Mouse (Mus musculus): ENCODE measurements around the gene 4933405L10Rik. TPM values are rescaled to one million over a fixed set of nuclear protein-coding genes. Genes with fewer than 3 reads are reported as not detected.
A peak's percentile ranks its signal among the peaks of the same experiment; 100 is the strongest.

4933405L10Rik gene
- total RNA-seq, 2 experiments from 2014 or later, result not detected

DNA sequence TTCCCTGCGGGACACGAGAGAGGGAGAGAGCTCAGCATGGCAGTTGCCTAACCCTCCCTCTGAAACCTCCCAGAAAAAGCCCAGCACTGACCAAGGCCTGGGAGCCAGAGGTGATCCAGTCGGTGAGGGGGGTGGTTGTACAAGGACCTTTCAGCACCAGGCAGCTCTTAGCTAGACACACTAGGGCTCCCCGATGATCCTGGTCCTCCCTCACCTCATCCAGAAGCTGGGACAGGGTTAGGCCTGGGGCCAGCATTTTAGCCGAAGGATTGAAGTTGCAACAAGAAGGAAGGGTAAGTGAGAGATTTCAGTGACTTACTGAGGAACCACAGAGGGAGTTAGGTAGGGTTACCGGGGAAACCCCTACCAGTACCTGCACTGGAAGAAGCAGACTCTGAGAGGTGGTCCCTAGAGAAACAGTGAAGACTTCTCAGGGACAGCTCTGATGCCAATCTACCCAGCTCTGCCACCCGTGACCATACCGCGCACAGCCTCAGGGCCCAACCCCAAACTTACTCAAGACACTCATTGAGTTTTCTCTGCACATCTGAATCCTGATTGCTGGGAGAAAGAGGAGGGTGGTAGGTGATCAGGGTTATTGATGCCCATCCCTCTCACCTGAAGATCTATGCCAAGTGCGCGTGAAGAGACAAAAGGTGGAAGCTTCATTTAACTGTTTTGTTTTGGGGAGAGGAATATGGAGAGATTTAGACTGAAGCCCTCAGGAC lies 7.8 kb upstream of the 4933405L10Rik start:
- no peak for DNase-seq
- intact Hi-C loops (cut with DNase I), result no loop called here

DNA sequence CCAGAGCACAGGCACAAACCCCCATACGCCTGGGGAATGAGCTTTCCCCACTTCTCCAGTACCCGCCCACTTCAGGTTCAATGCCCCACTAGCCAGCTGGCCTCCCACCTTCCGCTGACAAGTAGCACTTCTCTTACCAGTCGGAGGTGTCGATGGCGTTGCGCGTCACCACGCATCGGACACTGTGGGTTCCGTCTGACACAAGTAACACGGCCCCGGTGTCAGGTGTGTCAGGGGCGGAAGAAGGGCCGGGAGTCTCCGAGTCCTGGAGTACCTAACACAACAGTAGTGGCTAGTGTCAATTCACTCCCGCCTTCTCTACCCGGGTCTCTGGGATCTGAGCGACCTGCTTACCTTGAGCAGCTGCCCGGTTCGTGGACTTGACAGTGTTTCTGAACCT lies 6.9 kb upstream of the 4933405L10Rik start:
- intact Hi-C loops (cut with DNase I), result no loop called here
- no peak for DNase-seq

DNA sequence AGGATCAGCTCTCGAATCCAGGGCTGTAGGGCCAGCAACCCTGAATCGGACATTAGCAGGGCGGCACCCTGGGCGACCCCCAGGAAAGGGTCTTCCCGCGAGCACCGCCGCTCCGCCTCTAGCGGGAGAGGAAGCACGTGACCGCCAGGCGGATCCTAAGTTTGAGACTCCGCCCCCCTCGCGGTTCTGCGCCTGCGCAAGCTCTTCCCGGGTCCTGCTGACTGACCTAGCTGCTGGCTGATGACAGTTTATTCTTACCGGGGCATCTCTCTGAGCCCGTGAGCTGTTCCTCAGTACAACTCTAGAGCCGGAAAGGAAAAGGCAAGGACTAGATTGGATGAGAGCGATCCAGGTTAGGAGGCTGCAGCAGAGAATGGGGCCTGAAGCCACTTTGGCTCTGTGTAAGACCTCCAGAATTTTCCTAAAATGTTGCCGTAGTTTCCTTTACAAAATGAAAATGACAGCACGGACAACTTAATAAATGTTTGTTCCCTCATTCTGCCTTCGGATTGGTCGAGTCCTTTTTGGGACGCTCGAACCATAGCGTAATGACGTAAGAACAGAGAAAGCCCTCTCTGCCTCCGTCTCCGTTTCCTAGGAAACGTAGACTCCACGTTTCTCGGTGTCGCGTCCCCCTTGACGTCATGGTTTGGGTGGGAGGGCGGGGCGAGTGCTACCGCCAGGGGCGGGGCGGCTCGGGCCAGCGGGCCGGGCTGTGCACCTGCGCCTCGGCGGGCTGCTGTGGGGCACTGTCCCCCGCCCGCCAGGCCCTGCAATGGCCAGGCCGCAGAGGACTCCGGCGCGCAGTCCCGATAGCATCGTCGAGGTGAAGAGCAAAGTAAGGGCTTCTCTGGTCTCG lies 6.3 kb upstream of the 4933405L10Rik start, which contains the start of the genes Acd and Pard6a:
Acd (minus strand) TSS at position 137 of the 859 bp plus-strand sequence.
Pard6a (plus strand) TSS at position 183 of the 859 bp plus-strand sequence.
- intact Hi-C loops (cut with DNase I), result no loop called here

DNA sequence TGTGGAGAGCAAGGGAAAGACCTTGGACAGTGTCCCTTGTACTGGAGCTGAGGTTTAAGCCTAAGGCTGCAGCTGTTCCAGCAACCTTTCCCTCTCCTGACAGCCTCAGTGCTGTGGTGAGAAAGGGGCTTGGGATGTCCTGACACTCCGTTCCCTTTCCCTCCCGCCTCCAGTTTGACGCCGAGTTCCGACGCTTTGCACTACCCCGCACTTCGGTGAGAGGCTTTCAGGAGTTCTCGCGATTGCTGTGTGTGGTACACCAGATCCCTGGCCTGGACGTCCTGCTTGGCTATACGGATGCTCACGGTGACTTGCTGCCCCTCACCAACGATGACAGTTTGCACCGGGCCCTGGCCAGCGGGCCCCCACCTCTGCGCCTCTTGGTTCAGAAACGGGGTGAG lies 5.5 kb upstream of the 4933405L10Rik start:
- intact Hi-C loops (cut with DNase I), result no loop called here
- no peak for DNase-seq

More for the DNA sequence above, 6.3 kb upstream of the 4933405L10Rik start, which contains the start of the genes Acd and Pard6a:
- DNase-seq, result peak; percentile 97

DNA sequence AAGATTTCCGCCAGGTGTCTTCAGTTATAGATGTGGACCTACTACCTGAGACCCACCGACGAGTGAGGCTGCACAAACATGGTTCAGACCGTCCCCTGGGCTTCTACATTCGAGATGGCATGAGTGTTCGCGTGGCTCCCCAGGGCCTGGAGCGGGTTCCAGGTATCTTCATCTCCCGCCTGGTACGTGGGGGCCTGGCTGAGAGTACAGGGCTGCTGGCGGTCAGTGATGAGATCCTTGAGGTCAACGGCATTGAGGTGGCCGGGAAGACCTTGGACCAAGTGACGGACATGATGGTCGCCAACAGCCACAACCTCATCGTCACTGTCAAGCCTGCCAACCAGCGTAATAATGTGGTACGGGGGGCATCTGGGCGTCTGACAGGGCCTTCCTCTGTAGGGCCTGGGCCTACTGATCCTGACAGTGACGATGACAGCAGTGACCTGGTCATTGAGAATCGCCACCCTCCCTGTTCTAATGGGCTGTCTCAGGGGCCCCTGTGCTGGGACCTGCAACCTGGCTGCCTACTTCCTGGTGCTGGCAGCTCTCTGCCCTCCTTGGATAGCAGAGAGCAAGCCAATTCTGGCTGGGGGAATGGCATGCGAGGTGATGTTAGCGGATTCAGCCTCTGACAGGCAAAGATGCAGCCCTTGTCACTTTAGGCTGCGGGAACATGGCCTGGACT lies 4.6 kb upstream of the 4933405L10Rik start:
- intact Hi-C loops (cut with DNase I), result no loop called here
- no peak for DNase-seq

DNA sequence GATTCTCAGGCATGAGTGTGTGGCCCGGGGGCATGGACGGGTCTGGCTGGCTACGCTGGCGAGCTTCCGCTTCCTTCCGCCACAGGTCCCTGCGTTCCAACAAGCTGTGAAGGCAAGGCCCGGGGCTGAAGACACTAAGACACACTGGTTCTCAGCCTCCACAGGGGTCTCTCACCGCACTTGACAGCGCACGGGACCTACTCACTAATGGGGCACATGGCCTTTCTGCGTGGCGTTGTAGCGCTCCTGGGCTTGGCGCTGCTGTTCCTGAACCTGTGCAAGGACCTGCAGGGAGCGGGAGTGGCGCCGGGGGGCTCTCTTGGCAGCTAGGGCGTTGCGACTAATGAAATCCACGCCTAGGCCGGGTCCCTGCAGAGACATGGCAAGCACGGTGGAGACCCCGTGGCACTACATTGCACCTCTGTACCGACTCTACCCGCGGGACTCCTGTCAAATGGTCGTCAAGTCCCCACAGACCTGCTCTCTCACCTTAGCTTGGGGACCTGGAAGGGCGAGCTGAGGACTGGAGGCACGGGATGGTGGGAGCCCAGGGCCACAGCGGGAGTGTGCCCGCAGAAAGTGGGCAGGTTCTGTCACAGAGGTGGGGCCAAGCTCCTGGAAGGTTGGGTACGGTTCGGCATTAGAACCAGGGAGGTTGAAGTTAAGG lies 3.2 kb upstream of the 4933405L10Rik start:
- intact Hi-C loops (cut with DNase I), result no loop called here
- DNase-seq, result no peak

DNA sequence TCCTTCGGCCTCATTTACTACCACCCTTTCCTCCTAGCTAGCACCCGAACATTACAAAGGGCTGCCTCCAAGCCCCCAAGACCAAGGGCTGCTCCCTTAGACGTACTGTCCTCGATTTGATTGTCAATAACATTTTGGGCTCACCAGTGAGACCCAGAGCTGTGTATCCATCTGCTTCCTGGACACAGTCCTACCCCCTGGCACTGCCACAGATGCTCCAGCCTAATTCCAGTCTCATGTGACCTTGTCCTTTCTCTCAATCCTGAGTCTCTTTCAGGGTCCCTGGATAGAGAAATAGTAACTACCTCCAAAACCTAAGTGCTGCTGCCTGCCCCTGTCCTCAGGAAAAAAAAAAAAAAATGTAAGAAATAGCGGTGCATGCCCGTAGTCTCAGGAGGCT lies 2.5 kb upstream of the 4933405L10Rik start:
- DNase-seq, result no peak
- intact Hi-C loops (cut with DNase I), result loop anchor here (5.0 kb wide), 1 partner anchor 147 kb away; the partner anchor contains the start of gene Cenpt

DNA sequence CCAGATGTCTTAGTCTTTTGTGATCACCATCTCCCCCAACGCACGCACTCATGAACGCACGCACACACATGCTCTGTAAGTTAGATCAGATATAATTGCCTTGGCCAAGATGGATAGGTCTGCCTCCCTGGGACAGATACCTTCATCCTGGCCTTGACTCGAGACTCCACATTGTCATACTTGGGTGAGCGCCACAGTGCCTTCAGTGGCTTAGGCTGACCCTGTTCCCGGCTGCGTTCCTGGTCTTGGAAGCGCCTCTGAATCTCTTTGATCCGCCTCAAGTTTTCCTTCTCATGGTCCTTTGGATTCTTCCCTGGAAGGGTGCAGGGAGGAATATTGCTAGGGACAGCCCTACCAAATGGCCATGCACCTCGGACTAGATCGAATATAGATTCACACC lies 1.0 kb upstream of the 4933405L10Rik start:
- intact Hi-C loops (cut with DNase I), result loop anchor here (5.0 kb wide), 1 partner anchor 146 kb away; the partner anchor contains the start of gene Cenpt
- no peak for DNase-seq

DNA sequence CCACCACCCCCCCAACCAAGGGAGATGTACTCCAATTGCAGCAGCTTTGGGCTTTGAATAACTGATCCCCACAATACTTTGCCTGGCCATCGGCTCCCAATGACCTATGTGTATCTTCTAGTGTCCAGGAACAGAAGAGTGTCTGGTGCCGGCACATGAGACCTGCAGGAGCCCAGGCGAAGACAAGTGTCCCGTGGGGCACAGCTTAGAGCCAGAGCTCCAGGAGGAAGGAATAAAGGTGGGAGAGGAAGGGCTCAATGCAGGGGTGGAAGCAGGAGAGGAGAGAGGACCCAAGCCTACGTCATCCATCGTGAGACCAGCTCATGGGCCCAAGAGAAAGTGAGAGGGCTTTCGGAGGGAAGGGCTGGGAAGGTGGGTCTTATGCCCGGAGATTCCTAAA lies 1.2 kb downstream of the 4933405L10Rik start:
- no peak for DNase-seq
- intact Hi-C loops (cut with DNase I), result loop anchor here (5.0 kb wide), 1 partner anchor 144 kb away; the partner anchor contains the start of gene Cenpt

DNA sequence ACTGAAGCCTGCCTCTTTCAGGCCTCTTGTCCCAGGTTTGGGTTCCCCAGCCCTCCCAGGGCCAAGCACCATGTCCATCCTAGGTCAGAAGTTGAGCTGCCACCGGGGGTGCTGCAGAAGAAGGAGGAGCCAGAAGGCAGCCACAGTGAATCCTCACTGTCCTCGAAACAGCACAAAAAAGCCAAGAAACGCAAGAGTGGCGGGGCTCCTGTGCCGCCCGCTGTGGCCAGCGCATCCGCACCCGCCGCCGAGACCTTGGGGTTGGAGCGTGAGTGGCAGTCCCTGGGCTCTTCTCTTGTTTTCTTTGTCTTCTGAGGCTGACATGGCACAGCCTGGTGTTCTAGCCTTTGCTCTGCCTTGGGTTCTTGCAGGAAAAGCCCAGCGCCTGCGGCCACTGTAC lies 1.9 kb downstream of the 4933405L10Rik start:
- intact Hi-C loops (cut with DNase I), result loop anchor here (5.0 kb wide), 1 partner anchor 143 kb away; the partner anchor contains the start of gene Cenpt
- DNase-seq, result no peak

DNA sequence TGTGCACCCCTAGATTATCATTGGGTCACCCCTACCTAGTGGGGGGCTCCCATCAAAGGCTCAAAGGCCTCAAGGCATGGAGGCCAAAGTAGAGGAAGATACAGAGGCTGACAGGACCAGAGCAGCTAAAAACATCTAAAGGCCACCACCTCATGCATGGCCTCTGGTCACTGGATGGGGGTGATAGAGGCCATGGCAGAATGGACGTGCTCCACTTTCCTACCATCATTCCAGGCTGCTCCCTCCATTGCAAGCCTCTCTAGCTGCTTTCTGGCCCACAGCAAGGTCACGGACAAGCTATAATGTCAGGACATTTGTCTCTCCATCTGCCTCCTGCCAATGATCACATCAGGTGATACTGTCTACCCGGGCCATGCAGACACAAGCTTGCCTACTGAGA lies 4.8 kb downstream of the 4933405L10Rik start:
- intact Hi-C loops (cut with DNase I), result no loop called here
- no peak for DNase-seq

DNA sequence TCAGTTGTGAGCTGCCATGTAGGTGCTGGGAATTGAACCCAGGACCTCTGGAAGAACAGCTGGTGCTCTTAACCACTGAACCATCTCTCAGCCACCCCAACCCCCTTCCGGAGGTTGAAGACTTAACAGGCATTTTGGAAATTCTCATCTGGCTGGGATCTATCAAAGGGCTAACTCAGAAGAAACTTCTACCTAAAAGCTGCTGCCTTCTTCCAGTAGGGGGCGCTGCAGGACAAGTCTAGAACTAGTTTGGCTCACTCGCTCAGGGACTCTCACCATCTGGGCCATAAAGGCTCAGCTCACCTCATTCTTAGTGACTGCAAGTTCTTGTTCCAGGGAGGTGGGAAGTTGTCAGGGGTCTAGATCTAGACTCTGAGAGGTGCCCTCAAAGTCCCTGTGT lies 6.7 kb downstream of the 4933405L10Rik start:
- peak; percentile 88 to 95 for DNase-seq
- intact Hi-C loops (cut with DNase I), result loop anchor here (1.0 to 2.0 kb wide), 3 partner anchors 49 to 216 kb away; no protein-coding TSS in a partner anchor

DNA sequence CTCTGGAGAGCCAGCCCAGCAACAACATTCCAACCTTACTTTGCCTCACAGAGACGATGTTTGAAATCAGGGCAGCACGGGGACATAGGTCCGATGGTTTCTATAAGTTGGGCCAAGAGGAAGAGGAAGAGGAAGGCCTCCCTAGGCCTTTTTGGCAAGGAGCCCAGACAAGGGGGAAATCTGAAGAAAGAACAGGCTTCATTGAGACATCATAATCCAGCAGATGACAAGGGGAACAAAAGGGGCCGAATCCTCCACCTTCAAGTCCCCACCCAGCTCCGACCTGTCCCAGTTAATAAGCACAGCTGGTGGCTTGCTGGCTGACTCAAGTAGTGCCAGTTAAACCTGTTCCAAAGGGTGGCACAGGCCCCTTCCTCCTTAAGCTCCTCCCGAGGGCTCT lies 7.6 kb downstream of the 4933405L10Rik start:
- intact Hi-C loops (cut with DNase I), result loop anchor here (2.0 kb wide), 2 partner anchors 48 to 74 kb away; no protein-coding TSS in a partner anchor
- peak; percentile 35 to 41 for DNase-seq

DNA sequence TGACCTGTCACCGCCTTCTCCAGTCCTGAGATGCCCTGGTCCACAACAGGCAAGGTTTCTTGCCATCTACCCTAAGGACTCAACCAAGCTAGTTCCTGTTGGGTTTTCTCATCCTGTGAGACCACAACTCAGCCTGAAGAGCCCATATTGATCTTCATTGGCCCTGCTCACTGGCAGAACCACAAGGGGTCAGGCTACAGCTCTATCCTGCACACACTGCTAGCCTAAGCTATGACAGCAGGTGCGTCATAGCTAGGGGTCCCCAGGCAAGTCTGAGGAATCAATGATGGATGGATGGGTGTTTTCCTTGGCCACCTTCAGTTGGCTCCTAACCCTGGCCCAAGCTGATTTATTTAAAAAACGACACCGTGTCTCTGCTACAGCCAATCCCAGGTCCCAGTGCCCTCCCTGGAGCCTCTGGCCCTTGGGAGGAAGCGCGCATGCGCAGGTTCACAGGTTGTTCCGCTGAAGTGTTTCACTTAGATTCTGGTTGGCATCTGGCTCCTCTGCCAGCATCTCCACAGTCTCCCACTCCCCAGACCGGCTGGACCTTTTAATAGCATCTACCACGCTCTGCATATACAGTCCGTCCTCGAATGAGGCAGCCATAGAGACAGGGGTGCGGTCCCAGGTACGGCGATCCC lies 9.0 kb downstream of the 4933405L10Rik start:
- intact Hi-C loops (cut with DNase I), result loop anchor here (1.0 kb wide), 1 partner anchor 306 kb away; no protein-coding TSS in a partner anchor
- no peak for DNase-seq

DNA sequence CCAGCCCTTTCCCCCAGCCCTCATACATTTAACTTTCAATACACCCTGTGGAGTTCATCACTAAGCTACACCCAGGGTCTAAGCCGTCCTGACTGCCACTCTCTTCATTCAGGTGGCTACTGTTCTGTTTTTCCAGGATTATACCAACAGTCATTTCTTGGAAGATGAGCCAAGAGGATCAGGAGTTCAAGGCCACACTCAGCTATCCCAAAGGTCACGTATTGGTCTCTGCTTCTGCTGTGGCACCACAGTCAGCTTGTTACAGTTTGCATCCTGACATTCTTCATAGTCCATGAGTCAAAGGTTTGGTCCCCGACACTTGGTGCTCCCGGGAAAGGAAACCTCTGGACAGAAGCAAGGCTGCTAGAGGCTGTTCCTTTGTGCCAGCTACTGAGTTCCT lies 12.2 kb downstream of the 4933405L10Rik start:
- no peak for DNase-seq
- intact Hi-C loops (cut with DNase I), result no loop called here

DNA sequence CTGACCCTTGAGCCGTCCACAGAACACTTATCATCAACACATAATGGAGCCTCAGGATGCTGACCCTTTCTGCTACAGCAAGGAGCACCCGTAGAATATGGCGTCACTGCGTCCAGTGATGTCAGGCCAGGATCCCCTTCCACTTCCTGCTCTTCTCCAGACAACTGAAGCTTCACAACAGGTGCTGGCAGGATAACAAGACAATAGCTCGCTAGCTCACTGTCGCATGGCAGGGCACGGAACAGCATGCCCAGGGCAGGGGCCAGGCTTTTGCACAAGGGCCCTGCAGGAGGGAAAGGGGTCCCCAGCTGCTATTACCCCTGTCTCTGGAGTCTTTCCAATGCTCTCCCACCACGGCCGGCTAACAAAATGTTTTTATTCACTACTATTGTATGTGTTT lies 15.4 kb downstream of the 4933405L10Rik start:
- intact Hi-C loops (cut with DNase I), result no loop called here
- DNase-seq, result no peak

DNA sequence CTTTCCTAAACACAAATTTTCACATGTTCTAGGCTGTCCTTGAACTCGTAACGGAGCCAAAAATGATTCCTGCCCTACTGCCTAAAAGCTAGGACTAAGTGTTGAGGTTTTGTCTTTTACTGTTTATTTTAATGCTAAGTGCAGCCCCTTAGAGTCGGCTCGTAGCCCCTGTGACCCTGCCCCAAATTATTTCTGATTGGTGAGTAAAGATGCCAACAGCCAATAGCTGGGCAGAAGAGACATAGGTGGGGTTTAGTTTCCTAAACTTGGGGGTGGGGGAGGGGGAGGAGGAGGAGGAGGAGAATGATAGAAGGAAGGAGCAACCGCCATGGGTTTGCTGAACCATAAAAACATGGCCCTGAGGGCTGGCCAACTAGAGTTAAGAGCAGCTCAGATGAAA lies 18.3 kb downstream of the 4933405L10Rik start:
- no peak for DNase-seq
- intact Hi-C loops (cut with DNase I), result no loop called here

DNA sequence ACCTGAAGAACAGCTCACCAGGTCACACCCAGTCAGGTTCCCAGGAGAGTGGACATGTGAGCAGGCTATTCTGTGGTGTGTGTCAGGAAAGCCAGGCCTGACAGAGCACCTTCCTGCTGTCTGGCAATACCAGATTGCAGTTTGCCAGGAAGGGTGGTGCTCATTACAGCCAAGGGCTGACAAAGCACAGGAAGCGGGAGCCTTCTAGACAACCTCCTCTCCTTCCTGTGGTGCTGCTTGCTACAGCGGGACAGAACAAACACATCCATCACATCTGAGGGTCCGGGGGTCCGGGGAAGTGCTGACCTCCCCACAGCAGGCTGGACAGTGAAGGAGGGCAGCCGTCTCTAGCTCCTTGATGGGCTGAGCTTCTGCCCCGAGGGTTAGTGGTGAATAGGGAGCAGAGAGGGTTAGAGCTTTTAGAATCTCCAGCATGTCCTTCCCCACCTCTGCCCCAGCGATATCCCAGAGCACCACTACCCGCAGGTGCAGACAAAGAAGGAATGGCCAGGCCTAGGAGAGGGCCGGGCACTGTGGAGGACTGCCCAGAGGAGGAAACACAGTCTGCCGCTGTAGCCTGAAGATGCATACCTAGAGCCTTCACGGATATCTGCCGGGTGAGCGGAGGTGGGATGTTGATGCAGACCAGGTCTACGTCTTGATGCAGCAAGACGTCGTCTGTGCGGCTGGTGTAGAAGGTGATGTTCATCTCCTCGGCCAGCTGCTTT lies 20.1 kb downstream of the 4933405L10Rik start:
- intact Hi-C loops (cut with DNase I), result no loop called here
- DNase-seq, result peak; percentile 62 to 65

DNA sequence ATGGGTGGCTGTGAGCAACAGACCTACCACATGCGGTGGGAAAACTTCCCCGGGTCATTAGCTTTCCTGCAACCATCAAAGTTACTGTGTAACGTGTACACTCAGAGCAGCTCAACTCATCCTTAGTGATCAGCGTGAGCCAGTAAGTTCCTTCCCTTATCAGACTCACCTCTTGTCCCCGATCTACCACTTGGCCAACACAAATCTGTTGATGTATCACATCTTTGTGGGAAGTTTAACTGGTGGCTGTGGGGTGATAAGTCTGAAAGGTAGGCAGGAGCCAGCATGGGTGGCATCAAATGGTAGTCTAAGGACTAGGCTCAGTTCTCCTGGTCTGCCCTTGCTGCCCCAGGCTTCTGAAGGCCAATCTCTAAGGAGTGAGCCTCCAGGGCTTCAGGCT lies 24.7 kb downstream of the 4933405L10Rik start:
- intact Hi-C loops (cut with DNase I), result no loop called here
- DNase-seq, result no peak
